In genomic region chr12:26288347-26288746, GRCm38 (mm10) we compare ENCODE assay signal across 21 mouse cellular contexts.
"Had no signal": no experiment of that assay in that cellular context is flagged by ENCODE, and none has a peak within 500 bp of the region (broad histone marks: within the 10 kb centered on the region; RNA-seq: fewer than 3 reads in every experiment).

No protein-coding gene starts in this region.

- ATAC-seq: hindbrain, embryonic 16.5 days; hindbrain, postnatal 0 days; inflammation-experienced regulatory T-cells, adult 6 months; intestine, embryonic 15.5 days; intestine, embryonic 16.5 days; intestine, postnatal 0 days had no signal

- DNase-seq: heart, postnatal 10 days; heart, postnatal 14 days; heart, postnatal 36 days; kidney, adult 11 months; kidney, adult 18-20 months; kidney, adult 2 months; kidney, adult 8-10 months; kidney, adult 9 months; kidney, postnatal 10 days; kidney, postnatal 14 days; kidney, postnatal 25 days; kidney, postnatal 36 days; kidney, postnatal 4 days; layer of hippocampus, adult 9-11 months; layer of hippocampus, postnatal 36 days had no signal
